Mouse (Mus musculus) G1E (cell line): ENCODE data around the gene Zmat1.
"Not testable (repeated sequence)": the region's sequence is repeated elsewhere in the genome, so short reads cannot be mapped to it uniquely, and the experiment has no call there.

Experiments used
- CTCF ChIP-seq: IDR thresholded peaks from 2 replicates; pipeline ENCODE4 v1.5.1; 2012; ENCODE audit warnings: low read depth, low read length, inconsistent platforms, mixed read lengths
- POLR2AphosphoS5 ChIP-seq: IDR thresholded peaks from 2 replicates; pipeline ENCODE4 v1.6.1; 2012; ENCODE audit warnings: low read depth, low read length, inconsistent platforms; ENCODE audit not compliant: insufficient replicate concordance

GRCm38 (mm10) chrX:135053939-135054338 lies 44.9 kb upstream of the Zmat1 start:
- TF ChIP-seq CTCF, POLR2AphosphoS5: not testable (repeated sequence)
